ENCODE assay signal across 8 mouse cellular contexts in genomic region chr7:102248691-102249404, GRCm38 (mm10). TPM values are rescaled to one million over a fixed set of nuclear protein-coding genes. Genes with fewer than 3 reads are reported as not detected.
A peak's percentile ranks its signal among the peaks of the same experiment; 100 is the strongest.
DNase-seq lines count a peak whose midpoint lies in the region; ATAC-seq and TF ChIP-seq lines count a peak whose summit lies in the region.

No protein-coding gene starts in this region.

- no peak for DNase-seq in left cerebral cortex, adult 2 months (ENCODE audit: extremely low spot score in 1 of 2, low spot score in 2 of 2)
- no peak for DNase-seq in left cerebral cortex, adult 11 months (ENCODE audit: low spot score)
- no peak for DNase-seq in limb, embryonic 11.5 days (ENCODE audit: low spot score)
- DNase-seq in layer of hippocampus, adult 8-10 months (ENCODE audit: low spot score in 2 of 2), result no peak
- DNase-seq in adrenal gland, adult 18-20 months (ENCODE audit: low spot score in 2 of 2), result no peak
- no peak for DNase-seq in retina, postnatal 1 day

- peak overlapping the region; percentile 90 for H3K9ac ChIP-seq in limb, embryonic 11.5 days (ENCODE audit: low read length)

- peak overlapping the region; percentile 88 for H3K27ac ChIP-seq in left cerebral cortex, adult 2 months
- H3K27ac ChIP-seq in limb, embryonic 11.5 days (replicated peaks; ENCODE audit: low read depth, low read length), result peak overlapping the region; percentile 92; the same call in 1 of the 2 replicates

- intact Hi-C loops in left cerebral cortex, adult 2 months (cut with DNase I), result no loop called here

- peak overlapping the region; percentile 77 for H3K4me3 ChIP-seq in left cerebral cortex, adult 2 months
- peak overlapping the region; percentile 86 for H3K4me3 ChIP-seq in erythroblast, embryonic 14.5 days (replicated peaks)
- H3K4me3 ChIP-seq in limb, embryonic 11.5 days (ENCODE audit: low read depth, low read length), result peak overlapping the region; percentile 82

- H3K27me3 ChIP-seq in erythroblast, embryonic 14.5 days (ENCODE audit: control insufficient read depth), result no peaks in the 10 kb centered on the region
- H3K27me3 ChIP-seq in limb, embryonic 11.5 days (ENCODE audit: control insufficient read depth, insufficient read depth, low read length), result no peaks in the 10 kb centered on the region

- no peak for ATAC-seq in limb, embryonic 11.5 days (ENCODE audit: insufficient number of reproducible peaks, low FRiP score, low TSS enrichment, low read depth)
- peak; percentile 27 for ATAC-seq in monocyte, adult 5-6 weeks (replicated peaks; ENCODE audit: insufficient number of reproducible peaks, low FRiP score, low TSS enrichment, poor library complexity, severe bottlenecking)

- no peak for TF ChIP-seq CTCF in left cerebral cortex, adult 2 months (IDR thresholded peaks at IDR 0.05)

- H3K4me2 ChIP-seq in limb, embryonic 11.5 days (ENCODE audit: low read depth, severe bottlenecking), result peak overlapping the region; percentile 88

- H3K36me3 ChIP-seq in erythroblast, embryonic 14.5 days (ENCODE audit: control insufficient read depth), result peaks cover 40% of the 10 kb centered on the region
- 0 out of 2 replicates have a peak, but pooled peaks cover 2% of the 10 kb centered on the region for H3K36me3 ChIP-seq in limb, embryonic 11.5 days (ENCODE audit: control insufficient read depth, insufficient read depth, low read length)

- 25% methylated on average over 16 of the region's 16 CpGs for WGBS in limb, embryonic 11.5 days

- H3K9me3 ChIP-seq in erythroblast, embryonic 14.5 days (ENCODE audit: control insufficient read depth, low read length), result no peaks in the 10 kb centered on the region
- H3K9me3 ChIP-seq in limb, embryonic 11.5 days (ENCODE audit: control insufficient read depth, low read length), result no peaks in the 10 kb centered on the region

- H3K4me1 ChIP-seq in erythroblast, embryonic 14.5 days (ENCODE audit: control insufficient read depth), result peaks cover 89% of the 10 kb centered on the region
- H3K4me1 ChIP-seq in limb, embryonic 11.5 days (ENCODE audit: control insufficient read depth, insufficient read depth, low read length), result peaks cover 30% of the 10 kb centered on the region

RNA-seq across cellular contexts. Expression of gene Rhog, which starts 7.0 kb away (rescaled TPM):
- total RNA-seq in left cerebral cortex, adult 2 months (2021), result 10 to 100 TPM; 19.2 to 21.7 TPM
- 7.6 and 15.0 TPM in 2 replicates for polyA plus RNA-seq in erythroblast, embryonic 14.5 days (2012)
- 54.4 and 58.7 TPM in 2 replicates for polyA plus RNA-seq in limb, embryonic 11.5 days (2014; fragmentation: Nextera tagmentation; extraction: Ambion mirVana)
- 46.7 to 78.6 TPM (median 62.1 TPM) in 3 replicates for total RNA-seq in monocyte, adult 5-6 weeks (2017)
- total RNA-seq in layer of hippocampus, adult 8-10 months (2022), result 10 to 100 TPM; 23.5 to 41.9 (median 32.6) TPM
- 10 to 100 TPM; 43.5 to 55.7 TPM for total RNA-seq in adrenal gland, adult 18-20 months (2021)

RNA-seq across cellular contexts. Expression of gene Stim1, which starts 18.8 kb away (rescaled TPM):
- total RNA-seq in left cerebral cortex, adult 2 months (2021), result 10 to 100 TPM; 79.9 to 85.5 TPM
- polyA plus RNA-seq in erythroblast, embryonic 14.5 days (2012), result 2.7 and 2.9 TPM in 2 replicates
- 14.2 and 15.8 TPM in 2 replicates for polyA plus RNA-seq in limb, embryonic 11.5 days (2014; fragmentation: Nextera tagmentation; extraction: Ambion mirVana)
- 46.8 to 79.7 TPM (median 51.0 TPM) in 3 replicates for total RNA-seq in monocyte, adult 5-6 weeks (2017)
- 10 to 100 TPM; 68.2 to 77.4 (median 69.8) TPM for total RNA-seq in layer of hippocampus, adult 8-10 months (2022)
- 10 to 100 TPM; 74.0 to 77.1 TPM for total RNA-seq in adrenal gland, adult 18-20 months (2021)

RNA-seq across cellular contexts. Expression of gene Pgap2, which starts 38.8 kb away (rescaled TPM):
- 10 to 100 TPM; 23.1 to 24.6 TPM for total RNA-seq in left cerebral cortex, adult 2 months (2021)
- 0.14 and 1.5 TPM in 2 replicates for polyA plus RNA-seq in erythroblast, embryonic 14.5 days (2012)
- 73.7 and 78.3 TPM in 2 replicates for polyA plus RNA-seq in limb, embryonic 11.5 days (2014; fragmentation: Nextera tagmentation; extraction: Ambion mirVana)
- 14.2 to 22.1 TPM (median 16.5 TPM) in 3 replicates for total RNA-seq in monocyte, adult 5-6 weeks (2017)
- total RNA-seq in layer of hippocampus, adult 8-10 months (2022), result 10 to 100 TPM; 29.8 to 36.9 (median 33.5) TPM
- total RNA-seq in adrenal gland, adult 18-20 months (2021), result 10 to 100 TPM; 57.5 to 79.5 TPM

RNA-seq across cellular contexts. Expression of gene Nup98, which starts 38.9 kb away (rescaled TPM):
- total RNA-seq in left cerebral cortex, adult 2 months (2021), result 10 to 100 TPM; 41.6 to 45.3 TPM
- 0.17 and 0.18 TPM in 2 replicates for polyA plus RNA-seq in erythroblast, embryonic 14.5 days (2012)
- 53.7 and 55.2 TPM in 2 replicates for polyA plus RNA-seq in limb, embryonic 11.5 days (2014; fragmentation: Nextera tagmentation; extraction: Ambion mirVana)
- 67.0 to 71.8 TPM (median 71.7 TPM) in 3 replicates for total RNA-seq in monocyte, adult 5-6 weeks (2017)
- total RNA-seq in layer of hippocampus, adult 8-10 months (2022), result 10 to 100 TPM; 41.6 to 49.2 (median 45.3) TPM
- 10 to 100 TPM; 72.5 to 80.1 TPM for total RNA-seq in adrenal gland, adult 18-20 months (2021)
